Mouse (Mus musculus) stomach, postnatal 0 days (tissue): ENCODE results near the gene Thoc5.

ENCODE experiments used
- CTCF ChIP-seq: IDR thresholded peaks from 2 replicates; pipeline ENCODE4 v1.5.1; 2016; ENCODE audit warnings: antibody characterized with exemption, low read depth, mild to moderate bottlenecking, moderate library complexity
- EP300 ChIP-seq: optimal IDR thresholded peaks from 2 replicates; pipeline ENCODE3; 2016; ENCODE audit warnings: antibody characterized with exemption

- TF ChIP-seq CTCF (no peak), EP300 (no peak)
Measured at GRCm38 (mm10) chr11:4966888-4967287, 71.8 kb downstream of the Thoc5 start.
